Mouse (Mus musculus): ENCODE data around the gene Rhbdl3. TPM values are rescaled to one million over a fixed set of nuclear protein-coding genes. Genes with fewer than 3 reads are reported as not detected.
A peak's percentile ranks its signal among the peaks of the same experiment; 100 is the strongest.

The Rhbdl3 gene
- total RNA-seq (2014; rRNA removed) (1.9 and 5.7 TPM in 2 replicates), polyA plus RNA-seq (2015; fragmentation: Nextera tagmentation; extraction: Ambion mirVana) (1.4 and 1.7 TPM in 2 replicates)

- ATAC-seq (ENCODE audit: low FRiP score), result peak; percentile 35; the same call in 1 of the 2 replicates
- Histone ChIP-seq H3K27me3 (ENCODE audit: insufficient read depth, low read length) (no peaks in the 10 kb centered on the region), H3K4me2 (ENCODE audit: low read depth, low read length, poor library complexity, severe bottlenecking) (peak within 1 kb of the TSS; percentile 100), H3K4me3 (ENCODE audit: low read depth, low read length) (peak within 1 kb of the TSS; percentile 72), H3K9me3 (ENCODE audit: low read length) (no peaks in the 10 kb centered on the region), H3K4me1 (ENCODE audit: insufficient read depth, low read length) (peaks cover 8% of the 10 kb centered on the region; the same call in 1 of the 2 replicates), H3K27ac (ENCODE audit: low read depth, low read length) (no peak within 1 kb of the TSS), H3K9ac (replicated peaks; ENCODE audit: low read length, poor library complexity, severe bottlenecking) (peak within 1 kb of the TSS; percentile 55), H3K36me3 (ENCODE audit: insufficient read depth, low read length) (no peaks in the 10 kb centered on the region)
- peak; percentile 48 for DNase-seq (ENCODE audit: low spot score)
- WGBS, result under 1% methylated on average over 42 of the region's 81 CpGs
- TF ChIP-seq CTCF (IDR thresholded peaks at IDR 0.05), result no peak
Observed at GRCm38 (mm10) chr11:80300551-80301315, at the start of gene Rhbdl3. Rhbdl3 (plus strand) TSS chr11:80300912.

- DNase-seq (ENCODE audit: low spot score), result no peak
- Histone ChIP-seq H3K27ac (ENCODE audit: low read depth, low read length) (no peak overlapping the region), H3K9ac (replicated peaks; ENCODE audit: low read length, poor library complexity, severe bottlenecking) (no peak overlapping the region), H3K9me3 (ENCODE audit: low read length) (no peaks in the 10 kb centered on the region), H3K4me2 (ENCODE audit: low read depth, low read length, poor library complexity, severe bottlenecking) (no peak overlapping the region), H3K4me1 (ENCODE audit: insufficient read depth, low read length) (no peaks in the 10 kb centered on the region), H3K27me3 (ENCODE audit: insufficient read depth, low read length) (no peaks in the 10 kb centered on the region), H3K36me3 (ENCODE audit: insufficient read depth, low read length) (peaks cover 25% of the 10 kb centered on the region), H3K4me3 (ENCODE audit: low read depth, low read length) (no peak overlapping the region)
- no peak for ATAC-seq (ENCODE audit: low FRiP score)
- WGBS, result 92% methylated on average over 8 of the region's 8 CpGs
- no peak for TF ChIP-seq CTCF (IDR thresholded peaks at IDR 0.05)
Observed at GRCm38 (mm10) chr11:80264137-80264536, 36.6 kb upstream of the Rhbdl3 start.

- no peak overlapping the region for H3K27ac ChIP-seq (ENCODE audit: low read depth, low read length)
- DNase-seq (ENCODE audit: low spot score) (no peak), ATAC-seq (ENCODE audit: low FRiP score) (no peak)
- no peak for TF ChIP-seq CTCF (IDR thresholded peaks at IDR 0.05)
- no peaks in the 10 kb centered on the region for H3K4me1 ChIP-seq (ENCODE audit: insufficient read depth, low read length)
- WGBS, result 87% methylated on average over 5 of the region's 5 CpGs
- peaks cover 10% of the 10 kb centered on the region for H3K36me3 ChIP-seq (ENCODE audit: insufficient read depth, low read length)
- H3K4me3 ChIP-seq (ENCODE audit: low read depth, low read length), result no peak overlapping the region
- H3K4me2 ChIP-seq (ENCODE audit: low read depth, low read length, poor library complexity, severe bottlenecking), result no peak overlapping the region
- no peak overlapping the region for H3K9ac ChIP-seq (replicated peaks; ENCODE audit: low read length, poor library complexity, severe bottlenecking)
- no peaks in the 10 kb centered on the region for H3K27me3 ChIP-seq (ENCODE audit: insufficient read depth, low read length)
- H3K9me3 ChIP-seq (ENCODE audit: low read length), result no peaks in the 10 kb centered on the region
Observed at GRCm38 (mm10) chr11:80271096-80271495, 29.6 kb upstream of the Rhbdl3 start.

DNA sequence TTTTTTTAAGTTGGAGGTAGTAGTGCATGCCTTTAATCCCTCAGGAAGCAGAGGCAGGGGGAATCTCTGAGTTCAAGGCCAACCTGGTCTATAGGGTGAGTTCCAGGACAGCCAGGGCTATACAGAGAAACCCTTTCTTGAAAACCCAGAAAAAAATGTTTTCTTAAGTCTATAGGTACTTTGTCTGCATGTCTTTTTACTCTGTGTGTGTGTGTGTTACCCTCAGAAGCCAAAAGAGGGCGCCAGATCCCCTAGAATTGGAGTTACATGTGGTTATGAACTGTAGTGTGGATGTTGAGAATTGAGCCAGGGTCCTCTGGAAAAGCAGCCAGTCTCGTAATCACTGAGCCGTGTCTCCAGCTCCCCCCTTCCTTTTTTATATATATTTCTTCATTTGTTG lies 25.7 kb upstream of the Rhbdl3 start:
- Histone ChIP-seq H3K36me3 (ENCODE audit: insufficient read depth, low read length) (no peaks in the 10 kb centered on the region), H3K9ac (replicated peaks; ENCODE audit: low read length, poor library complexity, severe bottlenecking) (no peak overlapping the region), H3K27me3 (ENCODE audit: insufficient read depth, low read length) (no peaks in the 10 kb centered on the region), H3K9me3 (ENCODE audit: low read length) (no peaks in the 10 kb centered on the region), H3K4me2 (ENCODE audit: low read depth, low read length, poor library complexity, severe bottlenecking) (no peak overlapping the region), H3K27ac (ENCODE audit: low read depth, low read length) (no peak overlapping the region), H3K4me1 (ENCODE audit: insufficient read depth, low read length) (no peaks in the 10 kb centered on the region), H3K4me3 (ENCODE audit: low read depth, low read length) (no peak overlapping the region)
- peak; percentile 26; the same call in 1 of the 2 replicates for TF ChIP-seq CTCF (IDR thresholded peaks at IDR 0.05)
- ATAC-seq (ENCODE audit: low FRiP score) (no peak), DNase-seq (ENCODE audit: low spot score) (no peak)
- 68% methylated on average over 3 of the region's 3 CpGs for WGBS

DNA sequence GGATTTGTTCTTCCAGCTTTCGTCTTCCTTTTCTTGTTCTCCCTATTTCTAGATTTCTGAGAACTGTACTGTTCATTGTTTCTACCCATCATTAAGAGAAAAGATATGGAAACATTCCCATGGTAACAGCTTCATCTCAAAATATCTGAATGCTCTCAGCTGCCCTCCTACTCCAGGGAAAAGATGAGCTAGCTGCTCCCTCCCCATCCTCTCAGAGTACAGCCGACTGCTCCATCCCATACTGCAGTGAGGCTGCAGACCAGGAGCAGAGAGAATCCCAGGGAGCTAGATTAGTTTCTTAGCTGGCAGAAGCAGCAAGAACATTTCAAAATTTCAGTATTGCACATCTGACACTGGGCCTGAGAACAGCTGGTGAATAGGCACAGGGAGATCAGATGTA lies 22.7 kb upstream of the Rhbdl3 start:
- Histone ChIP-seq H3K36me3 (ENCODE audit: insufficient read depth, low read length) (no peaks in the 10 kb centered on the region), H3K4me1 (ENCODE audit: insufficient read depth, low read length) (no peaks in the 10 kb centered on the region), H3K4me2 (ENCODE audit: low read depth, low read length, poor library complexity, severe bottlenecking) (no peak overlapping the region), H3K9ac (replicated peaks; ENCODE audit: low read length, poor library complexity, severe bottlenecking) (no peak overlapping the region), H3K27ac (ENCODE audit: low read depth, low read length) (0 out of 2 replicates have a peak overlapping the region, but pooled peaks have one; percentile 14), H3K9me3 (ENCODE audit: low read length) (no peaks in the 10 kb centered on the region), H3K4me3 (ENCODE audit: low read depth, low read length) (no peak overlapping the region), H3K27me3 (ENCODE audit: insufficient read depth, low read length) (no peaks in the 10 kb centered on the region)
- no peak for ATAC-seq (ENCODE audit: low FRiP score)
- DNase-seq (ENCODE audit: low spot score), result no peak
- 47% methylated on average over 2 of the region's 2 CpGs for WGBS
- no peak for TF ChIP-seq CTCF (IDR thresholded peaks at IDR 0.05)

GRCm38 (mm10) chr11:80283786-80284185 lies 16.9 kb upstream of the Rhbdl3 start:
- no peak for ATAC-seq (ENCODE audit: low FRiP score)
- H3K9ac ChIP-seq (replicated peaks; ENCODE audit: low read length, poor library complexity, severe bottlenecking), result no peak overlapping the region
- DNase-seq (ENCODE audit: low spot score), result no peak
- no peak overlapping the region for H3K4me3 ChIP-seq (ENCODE audit: low read depth, low read length)
- WGBS, result 78% methylated on average over 3 of the region's 3 CpGs
- 0 out of 2 replicates have a peak, but pooled peaks have one; percentile 4 for TF ChIP-seq CTCF (IDR thresholded peaks at IDR 0.05)
- H3K36me3 ChIP-seq (ENCODE audit: insufficient read depth, low read length), result no peaks in the 10 kb centered on the region
- no peak overlapping the region for H3K4me2 ChIP-seq (ENCODE audit: low read depth, low read length, poor library complexity, severe bottlenecking)
- no peak overlapping the region for H3K27ac ChIP-seq (ENCODE audit: low read depth, low read length)
- no peaks in the 10 kb centered on the region for H3K4me1 ChIP-seq (ENCODE audit: insufficient read depth, low read length)
- no peaks in the 10 kb centered on the region for H3K27me3 ChIP-seq (ENCODE audit: insufficient read depth, low read length)
- H3K9me3 ChIP-seq (ENCODE audit: low read length), result no peaks in the 10 kb centered on the region

Measured in midbrain, postnatal 0 days (tissue).